Mouse (Mus musculus): ENCODE measurements around the gene Tgfbr3. TPM values are rescaled to one million over a fixed set of nuclear protein-coding genes. Genes with fewer than 3 reads are reported as not detected.

Gene Tgfbr3
- polyA plus RNA-seq, 1 experiment = 0.71 TPM

GRCm38 (mm10) chr5:107163336-107163735 lies 126.1 kb downstream of the Tgfbr3 start:
- H3K79me2 ChIP-seq (ENCODE audit: control insufficient read depth, insufficient read depth) = no peaks in the 10 kb centered on the region
- H3K36me3 ChIP-seq (ENCODE audit: control insufficient read depth, insufficient read depth) = no peaks in the 10 kb centered on the region
- peaks cover 5% of the 10 kb centered on the region for H3K27me3 ChIP-seq (ENCODE audit: control insufficient read depth, insufficient read depth, insufficient read length)
- H3ac ChIP-seq (ENCODE audit: control insufficient read depth, insufficient read length) = no peak overlapping the region
- TF ChIP-seq POLR2A (IDR thresholded peaks at IDR 0.05; ENCODE audit: insufficient read length, low read depth) = no peak
- no peak for TF ChIP-seq CEBPB (IDR thresholded peaks at IDR 0.05; ENCODE audit: insufficient read depth, poor library complexity, severe bottlenecking)
- TF ChIP-seq POLR2AphosphoS2 (IDR thresholded peaks at IDR 0.05; ENCODE audit: insufficient read length, low read depth) = no peak
- TF ChIP-seq REST (IDR thresholded peaks at IDR 0.05; ENCODE audit: insufficient read depth, insufficient read length) = no peak
- no peak for TF ChIP-seq USF1 (IDR thresholded peaks at IDR 0.05; ENCODE audit: low read depth)
- no peak for TF ChIP-seq MYOG (IDR thresholded peaks at IDR 0.05; ENCODE audit: control insufficient read depth in 1 of 3, insufficient read depth in 1 of 3, insufficient read length in 2 of 3, low read depth in 2 of 3)
- TF ChIP-seq TCF3 (IDR thresholded peaks at IDR 0.05; ENCODE audit: insufficient read length, low read depth) = no peak
- no peak for TF ChIP-seq SRF (IDR thresholded peaks at IDR 0.05; ENCODE audit: control insufficient read depth, insufficient read length, low read depth)
- no peak for TF ChIP-seq E2F4 (IDR thresholded peaks at IDR 0.05; ENCODE audit: insufficient read depth)
- no peak for TF ChIP-seq MYOD1 (IDR thresholded peaks at IDR 0.05; ENCODE audit: control insufficient read depth in 1 of 3, insufficient read length in 2 of 3, low read depth in 2 of 3)
- no peak for TF ChIP-seq TCF12 (IDR thresholded peaks at IDR 0.05; ENCODE audit: insufficient read depth, poor library complexity, severe bottlenecking)
- TF ChIP-seq MAX (IDR thresholded peaks at IDR 0.05; ENCODE audit: low read depth) = no peak
- no peak overlapping the region for H3K4me3 ChIP-seq
- H3K4me2 ChIP-seq (ENCODE audit: low read depth) = no peak overlapping the region

- no peaks in the 10 kb centered on the region for H3K36me3 ChIP-seq (ENCODE audit: control insufficient read depth, insufficient read depth)
- TF ChIP-seq POLR2A (IDR thresholded peaks at IDR 0.05; ENCODE audit: insufficient read length, low read depth) (no peak), USF1 (IDR thresholded peaks at IDR 0.05; ENCODE audit: low read depth) (no peak), MYOD1 (IDR thresholded peaks at IDR 0.05; ENCODE audit: control insufficient read depth in 1 of 3, insufficient read length in 2 of 3, low read depth in 2 of 3) (no peak)
- peaks cover 5% of the 10 kb centered on the region for H3K27me3 ChIP-seq (ENCODE audit: control insufficient read depth, insufficient read depth, insufficient read length)
- no peaks in the 10 kb centered on the region for H3K79me2 ChIP-seq (ENCODE audit: control insufficient read depth, insufficient read depth)
- H3K4me3 ChIP-seq = no peak overlapping the region
- no peak overlapping the region for H3ac ChIP-seq (ENCODE audit: control insufficient read depth, insufficient read length)
- no peak overlapping the region for H3K4me2 ChIP-seq (ENCODE audit: low read depth)
These were observed 126.6 kb downstream of the Tgfbr3 start for GRCm38 (mm10) chr5:107162812-107163211.

DNA sequence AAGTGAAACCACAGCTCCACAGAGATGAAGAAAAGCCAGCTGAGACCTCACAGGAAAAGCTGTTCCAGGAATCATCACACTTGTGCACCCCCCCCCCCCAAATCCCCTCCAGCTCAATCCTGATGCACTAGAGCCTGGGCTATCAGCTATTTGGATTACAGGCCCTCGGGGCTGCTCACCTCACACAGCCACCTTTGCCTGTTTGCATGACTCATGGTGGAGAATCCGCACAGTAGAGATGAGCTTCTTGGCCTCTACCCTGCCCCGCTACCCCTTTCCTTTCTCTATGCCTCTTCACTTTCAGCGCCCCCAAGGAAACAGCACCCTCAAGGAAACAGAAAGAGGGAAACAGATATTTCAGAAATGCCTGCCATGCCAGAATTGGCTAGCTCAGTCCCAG lies 127.1 kb downstream of the Tgfbr3 start:
- Histone ChIP-seq H3K36me3 (ENCODE audit: control insufficient read depth, insufficient read depth) (no peaks in the 10 kb centered on the region), H3K79me2 (ENCODE audit: control insufficient read depth, insufficient read depth) (no peaks in the 10 kb centered on the region), H3K27me3 (ENCODE audit: control insufficient read depth, insufficient read depth, insufficient read length) (peaks cover 5% of the 10 kb centered on the region), H3K4me2 (ENCODE audit: low read depth) (no peak overlapping the region), H3ac (ENCODE audit: control insufficient read depth, insufficient read length) (no peak overlapping the region), H3K4me3 (no peak overlapping the region)
- no peak for TF ChIP-seq SRF (IDR thresholded peaks at IDR 0.05; ENCODE audit: control insufficient read depth, insufficient read length, low read depth)
- TF ChIP-seq REST (IDR thresholded peaks at IDR 0.05; ENCODE audit: insufficient read depth, insufficient read length) = no peak
- no peak for TF ChIP-seq TCF12 (IDR thresholded peaks at IDR 0.05; ENCODE audit: insufficient read depth, poor library complexity, severe bottlenecking)
- no peak for TF ChIP-seq USF1 (IDR thresholded peaks at IDR 0.05; ENCODE audit: low read depth)
- no peak for TF ChIP-seq E2F4 (IDR thresholded peaks at IDR 0.05; ENCODE audit: insufficient read depth)
- no peak for TF ChIP-seq POLR2AphosphoS2 (IDR thresholded peaks at IDR 0.05; ENCODE audit: insufficient read length, low read depth)
- TF ChIP-seq MYOD1 (IDR thresholded peaks at IDR 0.05; ENCODE audit: control insufficient read depth in 1 of 3, insufficient read length in 2 of 3, low read depth in 2 of 3) = no peak
- no peak for TF ChIP-seq TCF3 (IDR thresholded peaks at IDR 0.05; ENCODE audit: insufficient read length, low read depth)
- no peak for TF ChIP-seq MYOG (IDR thresholded peaks at IDR 0.05; ENCODE audit: control insufficient read depth in 1 of 3, insufficient read depth in 1 of 3, insufficient read length in 2 of 3, low read depth in 2 of 3)
- TF ChIP-seq MAX (IDR thresholded peaks at IDR 0.05; ENCODE audit: low read depth) = no peak
- TF ChIP-seq CEBPB (IDR thresholded peaks at IDR 0.05; ENCODE audit: insufficient read depth, poor library complexity, severe bottlenecking) = no peak
- no peak for TF ChIP-seq POLR2A (IDR thresholded peaks at IDR 0.05; ENCODE audit: insufficient read length, low read depth)

DNA sequence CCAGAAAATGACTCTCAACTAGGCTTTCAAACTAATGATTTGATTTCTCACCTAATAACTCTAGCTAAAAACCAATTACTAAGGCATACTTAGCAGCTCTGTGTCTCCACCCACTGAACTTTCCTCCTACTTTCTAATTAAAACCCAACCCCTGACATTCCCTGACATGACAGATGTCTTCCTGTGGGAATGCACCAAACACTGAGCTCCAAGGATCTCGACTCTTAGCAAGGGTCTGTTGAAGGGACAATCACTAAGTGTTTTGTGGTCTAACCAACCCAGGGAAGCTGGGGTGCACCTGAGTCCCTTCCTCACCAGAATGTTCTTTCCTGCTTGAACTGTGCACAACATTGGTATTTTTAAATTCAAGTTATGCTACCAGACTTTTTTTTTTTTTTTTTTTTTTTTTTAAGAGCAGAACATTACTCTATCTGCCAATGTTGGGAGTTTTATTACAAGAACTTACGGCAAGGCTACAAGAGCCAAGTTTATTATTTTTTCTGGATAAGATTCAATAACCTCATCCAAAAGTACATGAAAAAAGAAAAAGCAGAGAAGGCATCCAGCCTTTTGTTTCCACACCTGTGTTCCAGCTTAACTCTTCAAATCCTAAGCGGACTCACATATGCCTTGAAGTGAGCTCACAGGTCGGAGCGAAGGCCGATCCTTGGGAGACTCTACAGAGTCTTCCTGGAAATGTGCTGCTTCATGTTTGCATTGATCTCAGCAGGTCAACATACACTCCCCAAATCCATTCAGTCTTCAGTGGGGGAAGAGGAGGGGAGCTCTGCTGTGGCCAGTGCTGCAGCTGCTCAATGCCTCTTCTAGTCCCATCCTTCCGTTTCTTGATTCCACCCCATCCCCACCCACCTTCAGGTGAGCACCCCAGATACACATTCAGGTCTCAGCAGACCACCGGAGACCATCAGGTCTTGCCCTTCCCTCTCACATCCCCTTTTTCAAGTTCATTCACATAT lies 129.2 kb downstream of the Tgfbr3 start:
- H3ac ChIP-seq (ENCODE audit: control insufficient read depth, insufficient read length) = no peak overlapping the region
- H3K27me3 ChIP-seq (ENCODE audit: control insufficient read depth, insufficient read depth, insufficient read length) = peaks cover 5% of the 10 kb centered on the region
- H3K36me3 ChIP-seq (ENCODE audit: control insufficient read depth, insufficient read depth) = no peaks in the 10 kb centered on the region
- no peaks in the 10 kb centered on the region for H3K79me2 ChIP-seq (ENCODE audit: control insufficient read depth, insufficient read depth)
- TF ChIP-seq TCF3 (IDR thresholded peaks at IDR 0.05; ENCODE audit: insufficient read length, low read depth) (no peak), POLR2A (IDR thresholded peaks at IDR 0.05; ENCODE audit: insufficient read length, low read depth) (no peak), POLR2AphosphoS2 (IDR thresholded peaks at IDR 0.05; ENCODE audit: insufficient read length, low read depth) (no peak), MYOG (IDR thresholded peaks at IDR 0.05; ENCODE audit: control insufficient read depth in 1 of 3, insufficient read depth in 1 of 3, insufficient read length in 2 of 3, low read depth in 2 of 3) (no peak), E2F4 (IDR thresholded peaks at IDR 0.05; ENCODE audit: insufficient read depth) (no peak), MYOD1 (IDR thresholded peaks at IDR 0.05; ENCODE audit: control insufficient read depth in 1 of 3, insufficient read length in 2 of 3, low read depth in 2 of 3) (no peak), USF1 (IDR thresholded peaks at IDR 0.05; ENCODE audit: low read depth) (no peak), REST (IDR thresholded peaks at IDR 0.05; ENCODE audit: insufficient read depth, insufficient read length) (no peak), MAX (IDR thresholded peaks at IDR 0.05; ENCODE audit: low read depth) (no peak), CEBPB (IDR thresholded peaks at IDR 0.05; ENCODE audit: insufficient read depth, poor library complexity, severe bottlenecking) (no peak), SRF (IDR thresholded peaks at IDR 0.05; ENCODE audit: control insufficient read depth, insufficient read length, low read depth) (no peak), TCF12 (IDR thresholded peaks at IDR 0.05; ENCODE audit: insufficient read depth, poor library complexity, severe bottlenecking) (no peak)
- H3K4me2 ChIP-seq (ENCODE audit: low read depth) = no peak overlapping the region
- no peak overlapping the region for H3K4me3 ChIP-seq

Measured in myocyte (in vitro differentiated cells).